Mouse (Mus musculus) stomach, embryonic 14.5 days (tissue): ENCODE data around the gene Ackr3. TPM values are rescaled to one million over a fixed set of nuclear protein-coding genes. Genes with fewer than 3 reads are reported as not detected.
A peak's percentile ranks its signal among the peaks of the same experiment; 100 is the strongest.

ENCODE experiments used
- ATAC-seq: fragments of 200-750 bp; cut with Nextera tagmentation; 2 replicates; pipeline ENCODE4 v1.8.0; 2017; ENCODE audit warnings: low read depth, moderate TSS enrichment; ENCODE audit not compliant: insufficient number of reproducible peaks, insufficient read depth, low FRiP score
- H3K27ac ChIP-seq: fragments of 300-500 bp; sonication (generic); 2 replicates; pipeline ENCODE4 v1.5.1; 2014; ENCODE audit warnings: mild to moderate bottlenecking, low read length, moderate library complexity, mixed read lengths
- H3K27me3 ChIP-seq: fragments of 300-500 bp; sonication (generic); 2 replicates; pipeline ENCODE4 v1.6.1; 2014; ENCODE audit warnings: low read length, control low read depth, mixed read lengths; ENCODE audit not compliant: control insufficient read depth, insufficient read depth
- H3K36me3 ChIP-seq: fragments of 300-500 bp; sonication (generic); 2 replicates; pipeline ENCODE4 v1.6.1; 2014; ENCODE audit warnings: mild to moderate bottlenecking, control low read depth, low read length, moderate library complexity, mixed read lengths; ENCODE audit not compliant: control insufficient read depth, insufficient read depth
- H3K4me1 ChIP-seq: fragments of 300-500 bp; sonication (generic); 2 replicates; pipeline ENCODE4 v1.6.1; 2014; ENCODE audit warnings: low read length, control low read depth, mixed read lengths; ENCODE audit not compliant: control insufficient read depth, insufficient read depth
- H3K4me2 ChIP-seq: fragments of 300-500 bp; sonication (generic); replicated peaks from 2 replicates; pipeline ENCODE4 v1.6.1; 2014; ENCODE audit warnings: low read depth, low read length, control low read depth
- H3K4me3 ChIP-seq: fragments of 300-500 bp; sonication (generic); 2 replicates; pipeline ENCODE4 v1.5.1; 2014; ENCODE audit warnings: low read depth, low read length, control low read depth
- H3K9ac ChIP-seq: fragments of 300-500 bp; sonication (generic); replicated peaks from 2 replicates; pipeline ENCODE4 v1.6.1; 2014; ENCODE audit warnings: low read depth, mild to moderate bottlenecking, control low read depth, low read length, moderate library complexity, mixed read lengths
- H3K9me3 ChIP-seq: fragments of 300-500 bp; sonication (generic); 2 replicates; pipeline ENCODE4 v1.6.1; 2016; ENCODE audit warnings: low read depth, low read length, control low read depth; ENCODE audit not compliant: control insufficient read depth
- WGBS: fragments of 180-500 bp; shearing (Covaris S2); extraction: QIAGEN DNeasy Blood & Tissue Kit; methylation state at CpG from one replicate; pipeline ENCODE4 v1.1.7; 2014; 5-methylcytosine and 5-hydroxymethylcytosine counted together
- polyA plus RNA-seq: library from polyadenylated mRNA; unstranded; fragments of >200 nt; fragmentation: Nextera tagmentation; extraction: Ambion mirVana; gene quantifications from 2 replicates; pipeline ENCODE4 v1.2.1, GENCODE M21; 2014

Ackr3 gene
- 34.3 and 37.0 TPM in 2 replicates for polyA plus RNA-seq

DNA sequence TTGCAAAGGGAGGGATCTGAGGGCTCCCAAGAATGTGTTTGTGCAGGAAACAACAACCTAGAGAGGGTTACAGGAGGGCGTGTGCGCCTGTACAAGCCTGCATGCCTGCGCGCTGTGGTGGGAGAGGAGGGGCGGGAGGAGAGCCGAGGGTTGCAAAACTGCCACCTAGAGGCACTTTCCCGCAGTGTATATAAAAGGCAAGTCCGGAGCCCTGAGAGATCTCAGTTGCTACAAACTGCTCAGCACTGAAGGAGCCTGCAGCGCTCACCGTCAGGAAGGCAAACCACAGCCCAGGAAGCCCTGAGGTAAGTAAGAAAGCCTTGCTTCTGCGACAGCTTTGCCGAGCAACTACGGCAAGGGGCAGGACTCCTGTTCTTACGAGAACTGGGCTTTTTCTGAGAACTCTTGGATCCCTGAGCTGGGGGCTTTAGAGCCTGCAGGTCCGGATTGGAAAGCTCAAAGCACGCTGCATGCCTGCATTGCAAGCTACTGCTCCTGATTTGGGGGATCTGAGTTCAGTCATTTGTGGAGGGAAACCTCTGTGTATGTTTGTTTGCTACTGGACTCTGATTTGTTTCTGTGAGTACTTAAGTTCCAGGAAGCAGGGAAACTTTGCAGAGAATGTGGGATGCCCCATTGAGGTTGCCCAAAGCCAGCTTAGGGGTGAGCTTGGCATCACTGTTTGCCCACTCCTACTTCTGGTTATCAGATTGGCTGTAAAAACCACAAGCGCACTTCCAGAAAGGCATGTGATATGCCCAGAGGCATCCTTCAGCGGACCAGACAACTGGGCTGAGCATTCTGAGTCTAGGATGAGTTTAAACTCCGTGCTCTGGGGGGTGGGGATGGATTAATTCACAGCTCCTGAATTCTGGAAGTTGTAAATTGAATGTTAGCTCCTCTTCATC is at the start of gene Ackr3:
TSS of gene Ackr3 (plus strand) at position 198 of the 908 bp plus-strand sequence.
- H3K27me3 ChIP-seq = no peaks in the 10 kb centered on the region
- H3K4me3 ChIP-seq = peak within 1 kb of the TSS; percentile 49
- H3K9ac ChIP-seq = peak within 1 kb of the TSS; percentile 40
- peaks cover 30% of the 10 kb centered on the region for H3K4me1 ChIP-seq
- ATAC-seq = peak; percentile 59
- no peaks in the 10 kb centered on the region for H3K36me3 ChIP-seq
- H3K27ac ChIP-seq = peak within 1 kb of the TSS; percentile 90
- H3K9me3 ChIP-seq = no peaks in the 10 kb centered on the region
- peak within 1 kb of the TSS; percentile 38 for H3K4me2 ChIP-seq
- WGBS = 1% methylated on average over 19 of the region's 19 CpGs

DNA sequence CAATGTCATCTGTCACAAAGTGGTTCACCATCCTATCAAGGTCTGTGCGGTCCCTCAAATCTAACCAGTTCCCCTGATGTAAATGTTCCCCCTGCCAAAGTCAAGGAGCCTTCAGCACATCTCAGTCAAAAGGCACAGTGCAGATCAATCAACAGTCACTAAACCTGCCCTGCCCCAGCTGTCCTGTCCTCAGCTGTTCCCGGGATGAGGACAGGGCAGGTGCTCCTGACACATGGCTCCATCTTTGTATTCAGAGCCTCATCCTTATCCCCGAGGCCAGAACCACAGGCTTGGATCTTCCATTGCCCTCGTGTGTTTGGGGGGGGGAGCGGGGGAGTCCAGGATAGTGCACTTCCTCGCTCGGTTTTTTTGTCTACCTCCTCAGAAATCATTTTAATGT is 47.2 kb upstream of the Ackr3 start:
- Histone ChIP-seq H3K27me3 (no peaks in the 10 kb centered on the region), H3K4me1 (peaks cover 12% of the 10 kb centered on the region), H3K4me2 (no peak overlapping the region), H3K27ac (no peak overlapping the region), H3K4me3 (no peak overlapping the region), H3K9me3 (no peaks in the 10 kb centered on the region), H3K9ac (no peak overlapping the region), H3K36me3 (no peaks in the 10 kb centered on the region)
- WGBS = 60% methylated on average over 7 of the region's 7 CpGs
- no peak for ATAC-seq

GRCm38 (mm10) chr1:90159927-90160326 is 43.9 kb upstream of the Ackr3 start:
- Histone ChIP-seq H3K27me3 (no peaks in the 10 kb centered on the region), H3K9me3 (no peaks in the 10 kb centered on the region), H3K4me2 (no peak overlapping the region), H3K36me3 (no peaks in the 10 kb centered on the region), H3K4me1 (peaks cover 14% of the 10 kb centered on the region), H3K9ac (no peak overlapping the region), H3K4me3 (no peak overlapping the region), H3K27ac (no peak overlapping the region)
- 41% methylated on average over 13 of the region's 13 CpGs for WGBS
- no peak for ATAC-seq

GRCm38 (mm10) chr1:90161623-90162022 is 42.2 kb upstream of the Ackr3 start:
- Histone ChIP-seq H3K27ac (no peak overlapping the region), H3K4me3 (no peak overlapping the region), H3K9ac (no peak overlapping the region), H3K27me3 (no peaks in the 10 kb centered on the region), H3K9me3 (no peaks in the 10 kb centered on the region), H3K36me3 (no peaks in the 10 kb centered on the region), H3K4me2 (no peak overlapping the region), H3K4me1 (peaks cover 14% of the 10 kb centered on the region)
- no peak for ATAC-seq
- 72% methylated on average over 6 of the region's 6 CpGs for WGBS

GRCm38 (mm10) chr1:90162379-90162857 is 41.4 kb upstream of the Ackr3 start:
- Histone ChIP-seq H3K4me1 (peaks cover 14% of the 10 kb centered on the region), H3K27me3 (no peaks in the 10 kb centered on the region), H3K4me3 (no peak overlapping the region), H3K36me3 (no peaks in the 10 kb centered on the region), H3K9ac (no peak overlapping the region), H3K27ac (no peak overlapping the region), H3K9me3 (no peaks in the 10 kb centered on the region), H3K4me2 (peak overlapping the region; percentile 2; the same call in 1 of the 2 replicates)
- WGBS = 31% methylated on average over 13 of the region's 13 CpGs
- ATAC-seq = no peak

DNA sequence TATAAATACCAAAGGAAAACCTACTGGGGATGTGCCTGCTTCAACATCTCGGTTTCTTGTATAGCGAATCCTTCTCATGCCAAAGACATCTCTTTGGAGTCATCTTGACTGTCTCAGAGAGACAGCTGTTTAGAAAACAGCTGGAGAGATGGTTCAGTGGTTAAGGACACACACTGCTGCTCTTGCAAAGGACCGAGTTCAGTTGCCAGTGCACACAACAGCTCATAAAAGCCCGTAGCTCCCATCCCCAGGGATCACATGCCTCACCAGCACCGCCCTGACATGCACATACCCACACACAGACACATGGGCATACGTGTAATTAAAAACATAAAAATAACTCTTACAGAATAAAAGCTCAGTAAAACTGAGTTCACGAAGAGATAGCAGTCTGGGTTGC is 40.6 kb upstream of the Ackr3 start:
- Histone ChIP-seq H3K4me3 (no peak overlapping the region), H3K27me3 (no peaks in the 10 kb centered on the region), H3K36me3 (no peaks in the 10 kb centered on the region), H3K27ac (peak overlapping the region; percentile 63; the same call in 1 of the 2 replicates), H3K9me3 (no peaks in the 10 kb centered on the region), H3K4me1 (peaks cover 14% of the 10 kb centered on the region), H3K9ac (no peak overlapping the region), H3K4me2 (0 out of 2 replicates have a peak overlapping the region, but pooled peaks have one; percentile 2)
- WGBS = 68% methylated on average over 7 of the region's 7 CpGs
- no peak for ATAC-seq

GRCm38 (mm10) chr1:90164319-90164718 is 39.5 kb upstream of the Ackr3 start:
- no peaks in the 10 kb centered on the region for H3K27me3 ChIP-seq
- ATAC-seq = no peak
- H3K36me3 ChIP-seq = no peaks in the 10 kb centered on the region
- WGBS = 56% methylated on average over 3 of the region's 3 CpGs
- H3K9ac ChIP-seq = no peak overlapping the region
- no peak overlapping the region for H3K4me2 ChIP-seq
- H3K27ac ChIP-seq = peak overlapping the region; percentile 7; the same call in 1 of the 2 replicates
- H3K4me1 ChIP-seq = peaks cover 14% of the 10 kb centered on the region
- H3K4me3 ChIP-seq = no peak overlapping the region
- no peaks in the 10 kb centered on the region for H3K9me3 ChIP-seq

DNA sequence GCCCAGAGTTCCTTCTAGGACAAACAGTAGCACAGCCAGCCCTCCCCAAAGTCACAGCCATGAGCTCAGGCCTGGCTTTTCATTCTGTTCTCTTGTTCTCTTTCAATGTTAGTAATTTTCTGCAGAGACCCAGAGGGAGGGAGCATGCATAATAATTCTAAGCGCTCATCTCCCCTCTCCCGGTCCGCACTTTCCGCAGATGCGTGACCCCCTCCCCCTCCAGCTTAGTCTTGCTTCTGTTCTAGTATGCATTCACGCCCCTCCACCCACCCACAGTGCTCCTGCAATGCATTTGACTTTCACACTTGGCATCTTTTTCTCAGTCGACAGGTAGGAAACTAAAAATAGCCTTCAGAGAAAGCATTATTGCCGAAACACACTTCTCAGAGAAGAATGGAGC is 29.4 kb upstream of the Ackr3 start:
- 51% methylated on average over 8 of the region's 8 CpGs for WGBS
- H3K36me3 ChIP-seq = no peaks in the 10 kb centered on the region
- no peaks in the 10 kb centered on the region; the same call in 1 of the 2 replicates for H3K4me1 ChIP-seq
- H3K9ac ChIP-seq = no peak overlapping the region
- ATAC-seq = no peak
- H3K4me3 ChIP-seq = no peak overlapping the region
- no peak overlapping the region for H3K27ac ChIP-seq
- 0 out of 2 replicates have a peak, but pooled peaks cover 2% of the 10 kb centered on the region for H3K9me3 ChIP-seq
- H3K4me2 ChIP-seq = no peak overlapping the region
- H3K27me3 ChIP-seq = no peaks in the 10 kb centered on the region
